Mouse (Mus musculus): Measurements from ENCODE around the gene Esp1. TPM values are rescaled to one million over a fixed set of nuclear protein-coding genes. Genes with fewer than 3 reads are reported as not detected.
"Not testable (repeated sequence)": the region's sequence is repeated elsewhere in the genome, so short reads cannot be mapped to it uniquely, and the experiment has no call there.

The Esp1 gene
- not detected in 2 replicates for polyA plus RNA-seq (2015; fragmentation: Nextera tagmentation; extraction: Ambion mirVana)

- Histone ChIP-seq H3K9ac (no peak within 1 kb of the TSS), H3K4me3 (no peak within 1 kb of the TSS), H3K27me3 (no peaks in the 10 kb centered on the region), H3K4me1 (peaks cover 6% of the 10 kb centered on the region), H3K36me3 (no peaks in the 10 kb centered on the region), H3K27ac (no peak within 1 kb of the TSS), H3K9me3 (no peaks in the 10 kb centered on the region), H3K4me2 (replicated peaks) (no peak within 1 kb of the TSS)
- ATAC-seq (ENCODE audit: low FRiP score, low read depth), result no peak
- 87% methylated on average over 2 of the region's 2 CpGs for WGBS
Measured at GRCm38 (mm10) chr17:40726820-40727219, at the start of gene Esp1. Esp1 (plus strand) TSS chr17:40727120.

GRCm38 (mm10) chr17:40716273-40716672, 10.6 kb upstream of the Esp1 start:
- no peak overlapping the region for H3K4me3 ChIP-seq
- no peaks in the 10 kb centered on the region for H3K27me3 ChIP-seq
- no peaks in the 10 kb centered on the region for H3K4me1 ChIP-seq
- H3K9ac ChIP-seq, result no peak overlapping the region
- no peaks in the 10 kb centered on the region for H3K36me3 ChIP-seq
- H3K9me3 ChIP-seq, result no peaks in the 10 kb centered on the region
- no peak for ATAC-seq (ENCODE audit: low FRiP score, low read depth)
- no peak overlapping the region for H3K27ac ChIP-seq
- no peak overlapping the region for H3K4me2 ChIP-seq (replicated peaks)

GRCm38 (mm10) chr17:40717055-40717454, 9.9 kb upstream of the Esp1 start:
- H3K4me3 ChIP-seq; H3K27me3 ChIP-seq; H3K4me1 ChIP-seq; ATAC-seq (ENCODE audit: low FRiP score, low read depth); H3K9me3 ChIP-seq; H3K4me2 ChIP-seq (replicated peaks); H3K27ac ChIP-seq; H3K9ac ChIP-seq; H3K36me3 ChIP-seq: not testable (repeated sequence)

GRCm38 (mm10) chr17:40731296-40731695, 4.4 kb downstream of the Esp1 start:
- Histone ChIP-seq H3K4me2 (replicated peaks) (no peak overlapping the region), H3K4me3 (no peak overlapping the region), H3K9me3 (no peaks in the 10 kb centered on the region), H3K36me3 (no peaks in the 10 kb centered on the region), H3K27me3 (no peaks in the 10 kb centered on the region), H3K4me1 (peaks cover 16% of the 10 kb centered on the region), H3K27ac (no peak overlapping the region), H3K9ac (no peak overlapping the region)
- WGBS, result 18% methylated on average over 2 of the region's 2 CpGs
- ATAC-seq (ENCODE audit: low FRiP score, low read depth), result peak; percentile 89

- no peak overlapping the region for H3K4me3 ChIP-seq
- no peaks in the 10 kb centered on the region for H3K27me3 ChIP-seq
- H3K9ac ChIP-seq, result no peak overlapping the region
- no peak overlapping the region for H3K4me2 ChIP-seq (replicated peaks)
- no peaks in the 10 kb centered on the region for H3K36me3 ChIP-seq
- H3K4me1 ChIP-seq, result peaks cover 16% of the 10 kb centered on the region
- ATAC-seq (ENCODE audit: low FRiP score, low read depth), result peak; percentile 73
- peak overlapping the region; percentile 55; the same call in 1 of the 2 replicates for H3K27ac ChIP-seq
- H3K9me3 ChIP-seq, result no peaks in the 10 kb centered on the region
- WGBS, result 23% methylated on average over 4 of the region's 4 CpGs
Measured at GRCm38 (mm10) chr17:40731724-40732123, 4.8 kb downstream of the Esp1 start.

GRCm38 (mm10) chr17:40763662-40764061, 36.7 kb downstream of the Esp1 start:
- Histone ChIP-seq H3K27me3 (no peaks in the 10 kb centered on the region), H3K36me3 (no peaks in the 10 kb centered on the region), H3K4me3 (no peak overlapping the region), H3K9me3 (no peaks in the 10 kb centered on the region), H3K4me2 (replicated peaks) (no peak overlapping the region), H3K4me1 (no peaks in the 10 kb centered on the region), H3K27ac (no peak overlapping the region), H3K9ac (no peak overlapping the region)
- no peak for ATAC-seq (ENCODE audit: low FRiP score, low read depth)
- 82% methylated on average over 4 of the region's 4 CpGs for WGBS

GRCm38 (mm10) chr17:40767120-40767519, 40.2 kb downstream of the Esp1 start:
- no peaks in the 10 kb centered on the region for H3K27me3 ChIP-seq
- ATAC-seq (ENCODE audit: low FRiP score, low read depth), result no peak
- no peak overlapping the region for H3K4me3 ChIP-seq
- H3K36me3 ChIP-seq, result no peaks in the 10 kb centered on the region
- WGBS, result 85% methylated on average over 1 of the region's 1 CpGs
- H3K4me1 ChIP-seq, result no peaks in the 10 kb centered on the region
- no peak overlapping the region for H3K27ac ChIP-seq
- H3K9me3 ChIP-seq, result no peaks in the 10 kb centered on the region
- H3K4me2 ChIP-seq (replicated peaks), result no peak overlapping the region
- no peak overlapping the region for H3K9ac ChIP-seq

Other genes starting within 250 kb of the Esp1 start
- not detected in 2 replicates for gene Esp8, start 207.1 kb upstream of the Esp1 start, polyA plus RNA-seq (2015; fragmentation: Nextera tagmentation; extraction: Ambion mirVana)
- gene Esp6, start 165.6 kb upstream of the Esp1 start, polyA plus RNA-seq (2015; fragmentation: Nextera tagmentation; extraction: Ambion mirVana), result not detected in 2 replicates
- gene Esp4, start 128.5 kb upstream of the Esp1 start, polyA plus RNA-seq (2015; fragmentation: Nextera tagmentation; extraction: Ambion mirVana), result not detected in 2 replicates
- gene Esp3, start 95.0 kb upstream of the Esp1 start, polyA plus RNA-seq (2015; fragmentation: Nextera tagmentation; extraction: Ambion mirVana), result not detected in 2 replicates
- not detected in 2 replicates for gene Crisp2, start 79.9 kb downstream of the Esp1 start, polyA plus RNA-seq (2015; fragmentation: Nextera tagmentation; extraction: Ambion mirVana)
- 0.45 and 1.9 TPM in 2 replicates for gene Rhag, start 84.0 kb downstream of the Esp1 start, polyA plus RNA-seq (2015; fragmentation: Nextera tagmentation; extraction: Ambion mirVana)
- 1.9 and 3.0 TPM in 2 replicates for gene 9130008F23Rik, start 153.4 kb downstream of the Esp1 start, polyA plus RNA-seq (2015; fragmentation: Nextera tagmentation; extraction: Ambion mirVana)
- gene Glyatl3, start 187.2 kb downstream of the Esp1 start, polyA plus RNA-seq (2015; fragmentation: Nextera tagmentation; extraction: Ambion mirVana), result not detected in 2 replicates
- gene Mut, start 207.6 kb downstream of the Esp1 start, polyA plus RNA-seq (2015; fragmentation: Nextera tagmentation; extraction: Ambion mirVana), result 34.5 and 35.8 TPM in 2 replicates
- gene Cenpq, start 207.9 kb downstream of the Esp1 start, polyA plus RNA-seq (2015; fragmentation: Nextera tagmentation; extraction: Ambion mirVana), result 27.3 and 28.1 TPM in 2 replicates

Measured in limb, embryonic 13.5 days (tissue).